Mouse (Mus musculus) retina, postnatal 7 days (tissue): ENCODE data around the gene Mmp28.

Experiments
- DNase-seq: peaks from one replicate; pipeline ENCODE4 v3.0.0-alpha.2; 2012; ENCODE audit warnings: low read depth, low spot score

Gene Mmp28

DNA sequence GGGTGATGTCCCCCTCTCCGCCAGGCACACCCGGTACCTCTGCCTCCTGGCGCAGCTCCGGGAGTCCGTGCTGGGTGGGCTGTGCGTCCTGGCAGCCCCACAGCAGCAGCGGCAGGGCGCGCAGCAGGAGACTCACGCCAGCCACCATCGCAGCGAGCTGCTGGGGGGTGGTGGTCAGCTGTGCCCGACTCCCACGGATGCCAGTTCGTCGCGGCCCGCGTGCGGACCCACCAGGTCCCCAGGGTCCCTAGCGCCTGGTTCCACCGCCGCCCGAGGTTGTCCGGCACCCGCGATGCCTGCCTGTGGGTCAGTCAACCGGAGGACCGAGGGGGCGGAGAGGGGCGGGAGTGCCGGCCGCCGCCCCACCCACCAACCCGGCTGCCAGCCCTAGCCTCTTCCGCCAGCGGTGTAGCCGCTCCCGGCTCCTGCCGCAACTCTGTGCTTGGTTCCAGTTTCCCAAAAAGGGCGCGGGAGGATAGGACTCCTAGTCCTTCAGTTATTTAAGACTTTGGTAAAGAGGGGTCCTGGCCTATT is at the start of gene Mmp28:
TSS of gene Mmp28 (minus strand) at position 361 of the 534 bp plus-strand sequence.
- no peak for DNase-seq

DNA sequence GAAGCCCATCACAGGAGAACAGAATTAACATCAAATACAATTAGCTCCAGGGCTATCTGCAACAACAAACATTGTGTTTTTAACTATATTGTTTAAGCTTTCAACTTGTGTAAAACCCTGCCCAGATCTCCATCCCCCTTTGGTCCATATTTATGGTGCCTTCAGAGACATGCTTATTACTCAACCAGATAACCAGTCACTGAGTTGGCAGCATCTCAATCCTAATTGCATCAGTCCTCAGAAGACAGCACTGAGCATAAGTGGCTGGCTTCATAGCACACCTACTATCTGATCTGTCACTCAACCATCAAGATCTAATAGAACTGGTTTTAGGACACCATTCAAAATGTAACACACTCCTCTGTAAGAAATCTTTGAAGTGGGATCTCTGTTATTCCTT is 46.6 kb upstream of the Mmp28 start:
- DNase-seq, result no peak

DNA sequence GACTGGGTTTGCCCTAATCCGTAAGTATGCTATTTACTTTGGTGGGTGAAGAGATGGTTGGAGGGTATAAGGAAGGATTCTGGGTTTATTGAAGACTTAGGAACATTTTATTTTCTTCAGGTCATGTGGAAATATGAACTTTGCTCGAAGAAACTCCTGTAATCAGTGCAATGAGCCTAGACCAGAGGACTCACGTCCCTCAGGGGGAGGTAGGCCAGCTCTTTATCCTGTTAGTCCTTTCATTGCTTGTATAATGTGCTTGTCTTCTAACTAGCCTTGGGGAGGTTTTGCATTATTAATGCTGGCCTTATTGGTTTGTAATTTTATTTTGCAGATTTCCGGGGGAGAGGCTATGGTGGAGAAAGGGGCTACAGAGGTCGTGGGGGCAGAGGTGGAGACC is 41.4 kb upstream of the Mmp28 start:
- no peak for DNase-seq

DNA sequence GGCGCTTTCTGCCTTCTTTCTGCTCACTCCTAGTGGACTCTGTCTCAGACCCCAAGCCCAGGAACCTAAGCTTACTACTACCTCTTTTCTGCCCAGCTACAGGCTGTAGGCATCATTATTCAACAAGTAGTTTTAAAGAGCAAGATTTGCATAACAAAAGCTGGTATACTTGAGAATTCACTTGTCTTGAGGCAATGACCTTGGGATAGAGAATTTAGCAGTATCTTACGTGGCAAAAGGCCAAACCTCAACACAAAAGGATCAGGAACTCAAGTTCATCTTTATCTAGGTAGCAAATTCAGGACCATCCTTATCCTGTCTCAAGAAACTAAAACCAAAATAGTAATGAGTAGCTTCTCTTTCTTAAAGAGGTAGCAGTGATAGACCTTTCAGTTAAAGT is 32.7 kb upstream of the Mmp28 start:
- no peak for DNase-seq

DNA sequence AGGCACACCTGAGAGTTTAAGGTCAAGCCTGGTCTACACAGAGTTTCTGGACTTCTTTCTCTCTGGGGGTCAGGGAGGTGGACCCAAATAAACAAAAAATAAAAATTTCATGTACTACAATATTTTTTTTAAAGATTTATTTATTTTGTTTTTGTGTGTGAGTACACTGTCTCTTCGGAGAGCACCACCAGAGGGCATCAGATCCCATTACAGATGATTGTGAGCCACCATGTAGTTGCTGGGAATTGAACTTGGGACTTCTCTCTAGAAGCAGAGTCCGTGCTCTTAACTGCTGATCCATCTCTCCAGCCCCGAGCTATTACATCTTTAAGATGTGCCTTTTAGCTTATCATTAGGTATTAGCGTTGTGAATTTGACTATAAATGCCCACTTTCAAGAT is 28.6 kb upstream of the Mmp28 start:
- no peak for DNase-seq

DNA sequence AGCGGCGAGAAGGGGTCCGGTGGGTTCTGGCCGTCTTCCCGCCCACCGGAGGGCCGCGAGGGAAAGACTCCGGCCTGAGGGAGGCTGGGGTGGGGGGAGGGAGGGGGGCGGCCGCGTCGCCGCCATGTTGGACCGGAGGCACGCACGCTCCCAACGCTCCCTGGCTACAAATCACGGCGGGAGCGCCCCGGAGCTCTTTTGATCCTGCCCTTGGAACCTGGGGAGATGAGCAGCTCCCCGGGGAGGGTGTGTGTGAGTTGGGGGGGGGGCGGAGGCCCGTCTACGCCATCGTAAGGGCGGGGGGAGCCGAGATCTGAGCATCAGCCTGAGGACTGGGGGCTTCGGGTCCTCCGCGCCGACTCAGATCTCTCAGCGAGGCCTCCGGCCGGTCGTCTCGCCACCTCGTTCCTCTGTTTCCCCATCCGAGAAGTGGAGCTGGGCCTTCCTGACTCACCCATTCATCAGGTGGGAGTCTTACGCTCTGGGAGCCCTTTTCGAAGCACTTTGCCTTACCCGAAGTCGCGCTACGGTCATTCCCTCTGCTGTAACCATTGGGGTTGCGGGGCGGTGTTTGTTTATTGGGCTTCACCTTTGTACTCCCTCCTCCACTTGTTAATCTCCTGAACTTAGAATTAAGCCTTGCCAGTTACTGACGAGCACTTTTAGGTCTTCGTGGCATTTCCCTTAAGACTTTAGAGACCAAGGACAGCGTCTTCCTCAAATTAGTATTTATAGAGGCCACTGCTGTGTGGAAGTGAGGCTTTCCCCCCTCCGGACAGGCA is 10.6 kb upstream of the Mmp28 start:
- no peak for DNase-seq

DNA sequence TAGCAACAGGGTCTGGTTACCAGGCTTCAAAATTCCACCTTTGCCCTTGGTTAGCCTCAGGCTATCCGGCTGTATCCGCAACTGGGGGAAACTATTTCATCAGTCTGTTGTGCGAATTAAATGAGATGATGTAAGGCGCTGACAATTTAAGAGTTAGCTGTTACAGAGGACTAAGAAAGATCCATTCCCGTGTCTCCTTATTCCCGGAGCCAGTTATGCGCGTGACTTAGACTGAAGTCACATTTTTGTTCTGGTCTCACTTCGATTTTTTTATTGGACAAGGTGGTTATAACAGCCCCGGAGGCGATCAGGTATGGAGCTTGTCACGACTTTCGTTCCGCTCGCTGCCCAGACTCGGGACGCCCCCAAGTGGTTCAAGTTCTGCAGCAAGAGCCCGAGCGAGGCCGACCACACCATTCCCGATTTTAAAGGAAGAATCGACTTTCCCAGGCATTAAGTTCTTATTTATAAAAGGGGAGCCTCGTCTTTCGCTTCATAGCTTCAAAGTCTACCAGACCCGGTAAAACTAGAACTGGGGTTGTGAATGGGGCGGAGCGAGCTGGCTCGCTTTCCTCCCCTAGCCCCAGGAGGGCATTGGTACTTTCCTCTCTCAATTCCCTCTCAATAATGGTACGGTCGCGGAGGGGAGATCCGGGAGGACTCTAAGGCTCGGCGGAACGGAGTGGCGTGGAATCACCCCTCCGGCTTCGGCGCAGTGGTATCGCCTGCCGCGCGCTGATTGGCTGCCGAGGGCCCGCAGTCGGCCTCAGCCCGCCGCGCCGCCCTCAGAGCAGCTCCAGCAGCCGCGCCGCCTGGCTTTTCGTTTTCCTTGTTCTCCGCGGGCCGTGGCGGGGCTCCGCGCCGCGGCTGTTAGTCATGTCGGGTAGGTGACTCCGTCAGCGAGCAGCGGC is 9.7 kb upstream of the Mmp28 start, which contains the start of gene Taf15:
TSS of gene Taf15 (plus strand) at position 763 of the 911 bp plus-strand sequence.
- peak; percentile 99 for DNase-seq

DNA sequence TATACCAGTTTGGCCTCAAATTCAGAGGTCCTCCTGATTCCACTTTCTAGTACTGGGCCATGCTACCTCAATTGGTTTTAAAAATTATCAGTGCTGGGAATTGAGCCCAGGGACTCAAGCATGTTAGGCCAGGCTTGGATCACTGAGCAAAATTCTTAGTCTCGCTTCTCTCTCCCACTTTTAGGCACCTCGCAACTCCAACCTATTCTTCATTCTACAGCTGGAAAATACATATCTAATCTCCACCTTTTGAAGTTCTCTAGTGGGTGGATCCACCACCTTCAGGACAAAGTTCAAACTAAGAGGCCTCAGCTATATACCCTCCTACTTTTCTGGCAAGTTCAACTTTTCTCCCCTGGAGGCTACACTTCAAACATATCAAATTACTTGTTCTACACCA is 8.9 kb upstream of the Mmp28 start:
- DNase-seq, result no peak

DNA sequence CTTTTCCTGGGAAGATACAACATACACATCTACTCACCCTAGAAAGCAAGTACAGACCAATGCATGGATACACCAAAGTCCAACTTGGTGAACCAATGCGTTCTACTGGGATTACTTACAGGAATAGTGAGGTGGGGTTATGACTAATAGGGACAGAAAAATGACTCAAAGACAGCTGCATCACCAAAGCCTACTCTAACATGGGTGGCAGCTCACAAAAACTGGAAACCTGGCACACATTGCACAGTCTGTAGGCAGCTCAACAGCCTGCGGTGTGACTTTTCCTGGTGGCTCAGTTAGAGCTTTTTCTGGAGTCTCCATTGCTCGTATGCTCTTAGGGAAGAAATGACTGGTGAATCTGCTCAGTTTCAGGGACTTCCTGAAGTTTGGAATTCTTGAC is 5.9 kb upstream of the Mmp28 start:
- DNase-seq, result no peak

DNA sequence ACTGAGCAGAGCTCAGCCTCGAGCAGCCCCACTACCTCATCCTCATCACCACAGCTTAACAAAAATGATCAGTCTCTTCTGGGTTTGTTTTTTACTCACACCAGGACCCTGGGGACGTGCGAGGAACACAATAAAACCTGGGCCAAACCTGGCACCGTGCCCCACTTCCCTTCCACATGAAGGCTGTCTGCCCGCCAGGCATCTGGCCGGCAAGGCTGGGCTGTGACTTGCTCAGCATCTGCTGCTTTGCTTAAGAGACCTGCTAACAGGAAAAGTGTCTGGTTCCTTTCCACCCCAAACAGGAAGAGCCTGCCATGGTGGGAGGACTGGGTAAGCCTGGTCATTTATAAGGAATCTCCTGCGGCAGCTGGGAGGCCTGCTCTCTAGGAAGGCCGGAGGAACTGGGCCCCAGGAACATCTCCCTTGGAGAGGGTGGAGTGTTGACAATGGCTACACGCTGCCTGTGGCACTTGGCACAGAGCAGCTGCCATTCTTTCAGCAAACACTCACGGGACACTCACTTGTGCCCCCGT is 4.3 kb upstream of the Mmp28 start:
- no peak for DNase-seq

DNA sequence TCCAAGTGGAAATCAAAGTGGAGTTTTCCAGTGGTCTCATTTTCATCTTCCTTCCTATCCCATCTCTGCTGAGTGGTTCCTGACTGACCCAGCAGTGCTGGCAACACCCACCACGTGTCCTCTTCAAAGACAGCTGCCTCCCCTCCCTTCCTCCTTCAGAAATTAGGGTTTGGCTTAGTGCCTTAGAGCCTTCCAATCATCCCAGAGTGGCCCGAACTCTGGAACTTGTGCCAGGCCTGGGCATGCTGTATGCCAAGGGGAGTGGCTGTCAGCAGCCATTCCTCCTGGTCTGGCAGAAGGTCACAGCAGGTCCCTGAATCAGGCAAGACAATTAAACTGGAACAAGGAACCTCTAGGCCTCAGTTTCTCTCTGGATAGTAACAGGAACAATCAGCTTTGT is 3.1 kb upstream of the Mmp28 start:
- no peak for DNase-seq

DNA sequence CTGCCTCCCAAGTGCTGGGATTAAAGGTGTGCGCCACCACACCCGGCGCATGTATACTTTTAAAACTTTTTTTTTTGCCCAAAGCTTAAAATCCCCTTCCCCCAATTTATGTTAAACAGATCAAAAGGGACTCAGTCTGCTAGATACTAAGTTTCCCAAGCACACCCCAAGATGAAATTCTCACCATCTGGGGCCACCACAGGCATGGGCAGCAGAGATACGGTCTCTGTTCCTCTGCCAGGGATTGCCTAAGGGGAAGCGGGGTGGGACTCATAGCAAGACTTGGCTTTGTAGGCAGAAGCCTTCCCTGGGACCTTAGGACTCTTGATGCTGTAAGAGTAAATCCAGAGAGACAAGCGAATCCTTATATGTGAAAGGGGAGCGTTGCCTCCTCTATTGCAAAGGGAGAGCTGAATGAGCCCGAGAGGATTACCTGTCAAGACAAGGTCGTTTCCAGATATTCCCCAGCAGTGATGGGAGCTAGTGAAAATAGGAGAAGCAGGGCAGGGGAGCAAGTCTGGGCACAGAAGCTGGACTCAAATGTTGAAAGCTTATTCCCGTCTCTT is 1.3 kb downstream of the Mmp28 start:
- DNase-seq, result no peak

DNA sequence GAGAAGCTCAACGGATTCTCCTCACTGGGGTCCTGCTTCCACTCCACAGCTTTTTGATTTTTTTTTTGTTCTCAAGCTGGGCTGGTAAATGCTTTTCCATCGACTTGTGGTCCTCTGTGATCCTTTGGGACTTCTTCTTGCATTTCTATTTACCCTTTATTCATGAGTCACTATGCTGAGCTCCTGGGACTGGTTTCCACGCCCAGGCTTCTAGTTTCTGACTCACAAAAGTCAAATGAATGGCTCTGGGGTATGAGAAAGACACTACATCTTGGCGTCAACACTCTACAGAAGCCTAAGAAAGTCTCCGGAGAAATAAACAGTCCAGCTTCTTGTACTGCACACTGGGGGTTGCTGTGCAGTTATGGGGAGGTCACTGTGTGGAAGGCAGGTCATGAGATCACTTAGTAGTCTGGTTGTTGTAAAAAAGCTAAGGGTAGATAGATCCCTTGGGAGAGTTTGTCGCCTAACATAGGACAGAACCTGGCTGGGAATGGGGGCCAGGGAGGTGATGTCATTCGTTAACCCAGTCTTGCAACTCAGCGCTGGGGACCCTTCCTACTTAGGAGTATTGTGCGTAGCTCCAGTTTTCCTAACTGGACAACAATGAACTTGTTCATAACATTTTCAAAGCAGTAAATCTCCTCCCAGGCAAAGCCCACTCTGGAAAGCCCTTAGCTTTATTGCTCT is 4.8 kb downstream of the Mmp28 start:
- DNase-seq, result no peak

DNA sequence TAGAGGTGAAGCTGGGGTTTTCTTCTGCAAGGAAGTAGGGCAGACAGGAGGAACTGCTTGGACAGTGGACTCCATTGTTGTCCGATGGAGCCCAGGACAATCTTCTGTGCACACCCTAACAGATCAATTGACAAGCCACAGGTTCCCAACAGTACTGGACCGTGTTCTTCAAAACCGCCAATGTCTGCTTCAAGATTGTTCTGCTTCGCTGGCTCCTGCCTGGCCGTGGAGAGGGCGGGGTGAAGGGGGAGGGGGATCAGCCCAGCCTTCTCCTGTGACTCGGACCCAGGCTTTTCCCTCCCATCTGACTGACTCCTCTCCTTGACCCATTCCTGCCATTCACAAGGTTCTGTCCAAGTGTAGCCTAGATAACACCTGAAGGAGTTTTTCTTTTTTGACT is 5.6 kb downstream of the Mmp28 start:
- no peak for DNase-seq

DNA sequence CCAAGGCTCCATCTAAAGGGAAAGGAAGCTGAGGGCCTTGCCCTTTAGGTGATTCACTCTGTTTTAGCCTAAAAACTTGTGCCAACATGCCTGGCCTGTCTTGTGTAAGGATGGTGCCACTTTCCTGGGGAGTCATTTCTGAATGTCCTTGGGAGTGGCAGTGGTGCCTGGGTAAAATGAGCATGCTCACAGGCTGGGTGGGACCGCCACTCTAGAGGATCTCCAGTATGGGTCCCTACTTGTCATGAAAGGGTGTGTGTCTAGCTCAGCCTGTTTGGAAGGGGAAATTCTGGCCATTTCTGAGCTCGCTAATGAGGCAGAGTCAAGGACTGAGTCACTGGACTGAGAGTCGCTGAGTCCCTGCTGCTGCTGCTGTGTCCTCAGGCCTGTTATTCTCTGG is 7.3 kb downstream of the Mmp28 start:
- DNase-seq, result no peak

DNA sequence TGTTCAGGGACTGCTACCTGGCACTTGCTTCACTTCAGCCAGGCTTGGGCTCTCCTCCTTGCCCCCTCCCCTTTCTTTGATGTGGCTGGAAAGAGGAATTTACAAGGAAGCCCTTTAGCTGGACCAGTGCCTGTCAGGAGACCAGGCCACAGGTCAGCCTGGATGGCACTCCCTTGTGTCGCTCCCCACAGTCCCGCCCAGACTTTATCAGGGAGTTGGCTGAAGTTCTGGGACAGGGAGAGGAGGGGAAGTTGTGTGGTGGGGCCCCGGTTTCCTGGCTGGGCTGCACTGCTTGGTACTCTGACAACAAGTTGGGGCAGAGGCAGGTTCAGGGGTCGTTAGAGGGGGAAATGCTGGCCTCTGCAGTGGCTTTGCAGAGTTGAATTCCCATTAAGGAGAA is 8.3 kb downstream of the Mmp28 start:
- DNase-seq, result no peak

DNA sequence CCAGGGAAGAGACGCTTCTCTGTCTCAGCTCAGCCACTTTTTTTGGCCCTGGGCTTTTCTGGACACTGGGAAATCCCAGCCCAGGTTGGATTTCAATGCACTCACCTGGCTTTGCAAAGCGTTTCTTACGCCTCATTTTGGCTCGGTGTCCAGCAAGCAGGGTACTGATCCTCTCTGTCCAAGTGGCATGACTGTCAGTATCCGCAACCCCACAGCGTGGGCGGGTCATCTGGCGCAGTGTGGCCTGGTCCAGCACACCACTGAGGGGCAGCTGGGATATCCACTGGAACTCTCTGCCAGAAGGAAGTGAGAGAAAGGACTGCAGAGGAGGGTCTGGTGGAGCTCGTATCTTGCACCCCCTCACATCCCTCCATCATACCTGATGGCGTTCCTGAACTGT is 11.6 kb downstream of the Mmp28 start:
- no peak for DNase-seq

DNA sequence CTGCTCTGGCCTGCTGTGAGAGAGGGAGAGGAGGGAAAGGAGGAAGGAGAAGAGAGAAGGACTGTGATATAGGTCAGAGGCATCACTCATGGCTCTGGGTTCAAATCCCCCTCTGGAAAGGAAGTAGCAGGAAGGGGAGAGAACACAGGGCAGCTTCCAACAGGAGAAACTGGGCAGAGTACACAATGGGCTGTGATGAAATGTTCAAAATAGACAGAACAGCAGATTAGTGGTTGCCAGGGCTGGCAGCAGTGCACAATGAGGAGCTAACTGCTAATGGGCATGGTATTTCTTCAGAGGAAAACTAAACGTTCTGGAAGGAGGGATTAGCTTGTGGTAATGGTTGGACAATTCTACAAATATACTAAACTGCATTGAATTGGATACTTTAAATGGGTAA is 12.3 kb downstream of the Mmp28 start:
- no peak for DNase-seq

DNA sequence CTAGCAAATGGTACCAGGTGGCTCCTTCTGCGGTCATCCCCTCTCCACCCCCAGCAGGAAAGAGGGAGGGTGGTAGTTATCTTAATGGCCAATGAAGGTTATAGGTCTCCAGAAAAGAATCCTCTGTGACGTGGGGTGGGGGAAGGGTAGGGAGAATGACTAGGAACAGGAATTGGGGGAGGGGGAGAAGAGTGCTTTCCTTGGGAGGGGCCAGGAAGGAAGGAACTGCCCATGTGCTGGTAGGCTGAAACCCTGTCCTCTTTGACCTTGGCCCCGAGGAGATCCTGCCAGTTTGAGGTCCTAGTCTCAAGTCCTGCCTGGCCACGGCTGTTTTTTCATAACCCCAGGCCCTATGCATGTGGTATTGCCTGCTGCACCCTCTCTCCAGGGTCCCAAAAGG is 13.6 kb downstream of the Mmp28 start:
- DNase-seq, result no peak

DNA sequence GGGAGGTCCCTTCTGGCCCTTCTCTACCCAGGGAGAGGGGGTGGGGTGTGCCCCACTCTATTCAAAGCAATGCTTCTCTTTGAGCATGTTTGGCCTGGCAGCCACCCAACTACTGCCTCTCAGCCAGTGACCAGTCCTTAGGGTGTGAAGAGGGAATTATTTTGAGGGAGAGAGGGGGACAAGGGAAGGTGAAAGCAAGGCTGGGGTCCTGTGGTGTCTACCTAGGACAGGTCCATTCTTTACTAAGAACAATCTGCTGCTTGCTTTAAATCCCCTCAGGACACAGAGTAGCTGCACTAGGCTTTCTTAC is 14.0 kb downstream of the Mmp28 start:
- DNase-seq, result no peak
